Mouse (Mus musculus) cerebellum, adult 2 months (tissue): ENCODE measurements around the gene Spn. TPM values are rescaled to one million over a fixed set of nuclear protein-coding genes. Genes with fewer than 3 reads are reported as not detected.
A peak's percentile ranks its signal among the peaks of the same experiment; 100 is the strongest.

Source experiments
- DNase-seq, 2 experiments: peaks; one replicate each; pipeline ENCODE4 v3.0.0; 2021
- H3K27ac ChIP-seq: fragments of 200-500 bp; 2 replicates; pipeline ENCODE4 v1.5.1; 2012; ENCODE audit warnings: low read length, control low read depth, inconsistent platforms; ENCODE audit not compliant: insufficient read depth
- H3K27me3 ChIP-seq: fragments of 200-500 bp; 2 replicates; pipeline ENCODE4 v1.6.1; 2012; ENCODE audit warnings: inconsistent platforms, mild to moderate bottlenecking, low read length, moderate library complexity; ENCODE audit not compliant: control insufficient read depth, insufficient read depth
- H3K4me1 ChIP-seq: fragments of 200-500 bp; 2 replicates; pipeline ENCODE4 v1.6.1; 2011; ENCODE audit warnings: low read length; ENCODE audit not compliant: control insufficient read depth, insufficient read depth
- H3K4me3 ChIP-seq: fragments of 200-500 bp; replicated peaks from 2 replicates; pipeline ENCODE3; 2011; ENCODE audit warnings: mild to moderate bottlenecking, low read depth, low read length, control low read depth; ENCODE audit not compliant: insufficient read depth
- CTCF ChIP-seq: fragments of 200-500 bp; IDR thresholded peaks from 2 replicates; pipeline ENCODE4 v1.5.1; 2011; ENCODE audit warnings: low read depth, mild to moderate bottlenecking, control low read depth, low read length, moderate library complexity, borderline replicate concordance; ENCODE audit not compliant: insufficient read depth
- POLR2A ChIP-seq: fragments of 200-500 bp; IDR thresholded peaks from 2 replicates; pipeline ENCODE4 v1.6.1; 2011; ENCODE audit warnings: low read length, control low read depth, borderline replicate concordance; ENCODE audit not compliant: insufficient read depth
- WGBS: fragments of 180-500 bp; shearing (Covaris S2); methylation state at CpG from one replicate; pipeline ENCODE4 v1.1.7; 2018; 5-methylcytosine and 5-hydroxymethylcytosine counted together
- polyA plus RNA-seq: library from polyadenylated mRNA; depleted of rRNA; stranded (reverse); fragments of >200 nt; gene quantifications from 2 replicates; pipeline ENCODE4 v1.2.3, GENCODE M21; 2012

Gene Spn
- polyA plus RNA-seq, 1 experiment, result 0.18 TPM

- H3K4me3 ChIP-seq, result no peak overlapping the region
- no peaks in the 10 kb centered on the region for H3K4me1 ChIP-seq
- no peak overlapping the region for H3K27ac ChIP-seq
- 93% methylated on average over 7 of the region's 7 CpGs for WGBS
- DNase-seq, result no peak
- TF ChIP-seq CTCF, result no peak
- no peak for TF ChIP-seq POLR2A
- H3K27me3 ChIP-seq, result no peaks in the 10 kb centered on the region
These were observed 1.5 kb upstream of the Spn start for GRCm38 (mm10) chr7:127139100-127139499.

GRCm38 (mm10) chr7:127136181-127137071 is 1.2 kb downstream of the Spn start:
- no peak for DNase-seq
- Histone ChIP-seq H3K27me3 (no peaks in the 10 kb centered on the region), H3K27ac (no peak overlapping the region), H3K4me1 (no peaks in the 10 kb centered on the region), H3K4me3 (no peak overlapping the region)
- 86% methylated on average over 22 of the region's 22 CpGs for WGBS
- TF ChIP-seq CTCF, result no peak
- no peak for TF ChIP-seq POLR2A

DNA sequence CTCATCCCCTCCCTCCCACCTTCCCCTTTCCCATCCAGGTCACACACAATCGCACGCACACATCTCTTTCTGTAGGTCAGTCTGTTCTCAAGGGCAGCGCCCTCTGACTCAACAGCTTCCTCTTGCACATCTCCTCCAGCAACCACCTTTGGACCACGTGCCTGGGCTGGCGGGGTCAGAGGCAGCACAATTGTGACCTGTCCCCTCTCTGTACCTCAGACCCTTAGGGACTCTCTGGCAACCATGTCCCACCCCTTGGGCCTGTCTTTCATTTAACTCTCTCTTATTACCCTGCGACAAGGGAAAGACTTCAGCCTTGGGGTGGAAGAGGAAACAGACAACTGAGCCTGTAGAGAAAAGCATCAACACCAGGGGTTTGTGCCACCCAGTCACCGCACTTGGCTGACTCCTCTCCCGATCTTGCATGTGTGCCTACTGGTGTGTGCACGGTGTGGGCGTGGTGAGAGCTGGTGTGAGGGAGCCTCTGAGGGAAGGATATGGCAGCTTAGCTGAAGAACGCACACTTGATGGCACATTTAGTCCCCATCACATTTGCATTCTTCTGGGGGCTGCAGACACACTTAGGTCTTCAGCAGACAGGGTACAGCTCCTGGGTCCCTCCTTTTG is 2.7 kb downstream of the Spn start:
- TF ChIP-seq CTCF (no peak), POLR2A (no peak)
- H3K27ac ChIP-seq, result no peak overlapping the region
- 80% methylated on average over 11 of the region's 11 CpGs for WGBS
- H3K4me3 ChIP-seq, result no peak overlapping the region
- DNase-seq, result no peak
- H3K4me1 ChIP-seq, result no peaks in the 10 kb centered on the region
- H3K27me3 ChIP-seq, result no peaks in the 10 kb centered on the region

DNA sequence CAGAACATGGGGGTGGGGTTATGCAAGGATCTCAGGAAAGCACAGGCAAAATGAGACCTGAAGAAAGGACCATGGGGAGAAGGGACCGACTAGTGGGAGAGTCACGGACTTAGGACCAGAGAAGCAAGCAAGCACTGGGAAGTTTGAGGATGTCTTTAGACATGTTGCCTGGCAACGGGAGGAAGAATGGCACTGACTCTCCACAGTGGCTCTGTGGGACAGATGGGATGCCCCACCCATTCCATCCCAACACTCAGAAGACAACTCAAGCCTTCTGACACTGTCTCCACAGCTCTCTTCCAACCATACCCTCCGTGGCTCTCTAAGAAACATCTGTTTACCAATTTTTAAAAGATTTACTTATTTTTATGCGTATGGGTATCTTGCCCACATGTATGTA is 4.5 kb downstream of the Spn start:
- no peak for DNase-seq
- TF ChIP-seq CTCF, result no peak
- no peak for TF ChIP-seq POLR2A
- Histone ChIP-seq H3K4me3 (no peak overlapping the region), H3K27ac (no peak overlapping the region), H3K4me1 (peaks cover 5% of the 10 kb centered on the region), H3K27me3 (no peaks in the 10 kb centered on the region; the same call in 1 of the 2 replicates)
- 23% methylated on average over 5 of the region's 5 CpGs for WGBS

DNA sequence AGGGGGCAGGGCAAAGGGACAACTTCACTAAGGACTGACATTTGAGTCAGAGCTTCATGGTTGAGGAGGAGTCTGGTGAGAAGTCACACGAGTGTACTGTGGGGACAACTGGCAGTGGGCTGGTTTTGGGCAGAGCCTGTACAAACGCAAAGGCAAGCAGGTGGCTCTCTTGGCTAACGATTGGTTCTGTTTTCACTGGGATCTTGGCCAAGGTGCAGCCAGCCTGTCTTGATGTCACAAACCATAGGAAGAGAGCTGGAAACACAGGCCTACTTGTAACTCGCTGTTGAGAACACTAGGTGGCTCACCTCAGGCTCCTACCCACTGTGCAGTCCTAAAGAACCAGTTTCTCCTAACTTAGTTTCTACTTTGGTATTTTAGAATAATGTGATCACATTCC is 8.0 kb downstream of the Spn start:
- Histone ChIP-seq H3K27ac (no peak overlapping the region), H3K27me3 (no peaks in the 10 kb centered on the region; the same call in 1 of the 2 replicates), H3K4me1 (peaks cover 5% of the 10 kb centered on the region), H3K4me3 (no peak overlapping the region)
- peak; percentile 33 to 68 for DNase-seq
- TF ChIP-seq POLR2A (no peak), CTCF (peak; percentile 59; the same call in 1 of the 2 replicates)
- WGBS, result under 1% methylated on average over 4 of the region's 4 CpGs

DNA sequence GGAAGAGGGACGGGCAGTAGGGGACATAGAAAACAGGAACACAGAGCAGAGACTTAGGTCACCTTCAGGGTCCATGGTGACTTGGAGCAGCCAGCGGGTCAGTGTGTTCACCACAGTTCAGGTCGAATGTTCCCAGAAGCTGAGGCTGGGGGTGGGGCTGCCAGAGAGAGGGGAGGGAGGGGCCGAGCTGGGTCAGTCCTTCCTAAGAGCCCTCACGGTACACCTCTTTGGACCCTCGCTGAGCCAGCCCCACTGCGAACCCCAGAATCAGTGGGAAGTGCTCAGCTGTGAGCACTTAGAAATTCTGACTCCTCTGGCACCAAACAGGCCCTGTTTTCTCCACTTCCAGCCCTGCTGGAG is 15.7 kb downstream of the Spn start, which contains the start of gene Qprt:
Gene Qprt, minus strand, starts transcription at position 316 of the 360 bp plus-strand sequence.
- no peak for TF ChIP-seq CTCF
- no peak for TF ChIP-seq POLR2A
- WGBS, result 24% methylated on average over 7 of the region's 7 CpGs
- no peaks in the 10 kb centered on the region for H3K4me1 ChIP-seq
- no peak within 1 kb of the TSS for H3K4me3 ChIP-seq
- H3K27me3 ChIP-seq, result no peaks in the 10 kb centered on the region; the same call in 1 of the 2 replicates
- DNase-seq, result no peak
- H3K27ac ChIP-seq, result no peak within 1 kb of the TSS

DNA sequence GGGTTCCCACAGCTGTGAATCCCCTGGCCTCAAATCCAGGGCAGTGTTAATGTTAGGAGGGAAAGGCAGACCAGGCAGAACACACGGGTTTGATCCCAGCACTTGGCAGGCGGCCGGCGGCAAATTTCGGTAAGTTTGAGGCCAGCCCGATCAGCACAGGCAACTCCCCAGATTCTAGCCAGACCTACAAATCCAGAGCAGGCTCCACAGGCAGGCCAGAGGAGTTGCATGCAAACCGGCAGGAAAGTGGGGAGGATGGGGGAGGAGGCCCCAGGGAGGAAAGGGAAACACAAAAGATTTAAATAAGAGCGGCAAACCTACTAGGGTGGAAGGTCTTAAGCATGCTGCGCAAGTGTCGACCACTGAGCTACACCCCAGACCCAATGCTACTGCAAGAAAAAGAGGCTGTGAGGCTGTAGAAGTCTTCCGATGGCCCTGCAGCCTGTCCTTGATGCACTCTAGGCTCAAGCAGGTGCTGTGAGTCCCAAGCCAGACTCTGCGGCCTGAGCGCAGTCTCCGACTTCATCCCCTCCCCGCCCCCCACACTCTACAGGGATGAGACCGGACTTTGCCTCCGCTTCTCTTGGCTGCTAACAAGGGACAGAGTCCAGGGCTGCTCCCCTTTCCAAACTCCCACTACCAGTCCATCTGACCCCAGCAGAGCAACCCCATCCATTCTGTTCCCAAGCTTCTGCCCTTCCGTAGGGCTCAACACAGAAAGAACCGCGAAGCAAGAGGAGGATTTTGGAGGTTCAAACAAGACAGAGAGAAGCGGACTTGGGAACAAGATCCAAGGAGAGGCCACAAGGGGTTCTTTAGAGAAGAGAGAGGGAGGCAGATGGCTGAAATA is 16.3 kb downstream of the Spn start:
- Histone ChIP-seq H3K4me3 (no peak overlapping the region), H3K4me1 (no peaks in the 10 kb centered on the region), H3K27me3 (no peaks in the 10 kb centered on the region; the same call in 1 of the 2 replicates), H3K27ac (no peak overlapping the region)
- no peak for DNase-seq
- no peak for TF ChIP-seq CTCF
- TF ChIP-seq POLR2A, result no peak
- WGBS, result 19% methylated on average over 21 of the region's 21 CpGs
